Mouse (Mus musculus): ENCODE measurements at regions not wholly inside any gene's neighbourhood (a gene's known extent, or its start where the extent isn't known, plus 50 kb on each side); places are given as distances from the start of the nearest gene placed in this dataset.

DNA sequence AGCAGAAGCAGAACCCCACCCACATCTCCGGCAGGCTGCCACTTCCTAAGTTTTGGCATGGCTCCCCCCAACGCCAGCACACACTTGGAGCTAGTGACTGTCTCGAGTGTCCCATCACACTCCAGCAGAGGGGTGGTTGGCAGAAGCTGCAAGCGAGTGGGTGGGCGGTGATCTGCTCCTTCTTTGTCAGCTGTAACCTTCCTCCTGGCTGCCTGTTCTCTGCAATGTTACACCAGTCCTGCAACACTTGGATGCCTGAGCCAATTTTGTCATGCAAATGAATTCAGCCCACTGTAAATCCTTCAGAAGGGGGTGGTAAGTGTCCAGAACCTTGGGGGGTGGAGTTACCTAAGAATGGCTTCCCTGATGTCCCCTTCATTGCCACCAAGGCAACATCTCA, 121.8 kb downstream of the Mrm1 start:
- TF ChIP-seq CTCF (IDR thresholded peaks at IDR 0.05; ENCODE audit: borderline replicate concordance, insufficient read depth, low read depth, low read length): no peak
- no peak for TF ChIP-seq POLR2A (IDR thresholded peaks at IDR 0.05; ENCODE audit: borderline replicate concordance, insufficient read depth, low read length)
